26 mouse cellular contexts compared by ENCODE assay signal in the genomic region with DNA sequence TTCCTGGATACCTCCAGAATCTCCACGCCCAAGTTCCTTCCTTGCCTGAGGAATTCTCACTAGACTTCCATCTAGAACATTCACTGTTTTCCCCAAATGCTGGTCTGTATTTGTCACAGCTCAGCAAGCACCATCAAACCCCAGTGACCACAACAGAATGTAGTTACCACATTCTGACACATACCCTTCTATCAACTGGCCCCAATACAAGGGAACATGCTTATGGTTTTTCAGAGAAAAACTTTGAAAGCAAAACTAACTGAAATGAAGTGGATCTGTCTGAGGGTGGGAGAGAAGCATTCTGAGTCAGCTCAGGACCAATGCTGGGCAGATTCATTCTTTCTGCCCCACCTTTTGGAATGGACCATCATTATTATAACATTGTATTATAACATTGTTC.
DNase-seq lines count a peak whose midpoint lies in the region; ATAC-seq and TF ChIP-seq lines count a peak whose summit lies in the region.
"Had no signal": no experiment of that assay in that cellular context is flagged by ENCODE, and none has a peak within 500 bp of the region (broad histone marks: within the 10 kb centered on the region; RNA-seq: fewer than 3 reads in every experiment).

No protein-coding gene starts in this region.

- no peak overlapping the region for H3K4me2 ChIP-seq in lung, postnatal 0 days (replicated peaks; ENCODE audit: low read depth, low read length)
- no peak overlapping the region for H3K4me2 ChIP-seq in midbrain, embryonic 16.5 days (ENCODE audit: low read length)
- H3K4me2 ChIP-seq: forebrain, embryonic 12.5 days; heart, embryonic 12.5 days; hindbrain, embryonic 14.5 days; limb, embryonic 13.5 days; liver, embryonic 11.5 days; lung, embryonic 15.5 days; midbrain, embryonic 13.5 days; neural tube, embryonic 12.5 days had no signal

- H3K9ac ChIP-seq in lung, postnatal 0 days (replicated peaks; ENCODE audit: low read depth), result no peak overlapping the region
- no peak overlapping the region for H3K9ac ChIP-seq in midbrain, embryonic 16.5 days (ENCODE audit: low read depth, low read length)
- H3K9ac ChIP-seq: forebrain, embryonic 12.5 days; forebrain, postnatal 0 days; heart, embryonic 12.5 days; hindbrain, embryonic 14.5 days; limb, embryonic 13.5 days; lung, embryonic 15.5 days; midbrain, embryonic 13.5 days; neural tube, embryonic 12.5 days had no signal

- H3K27me3 ChIP-seq in lung, postnatal 0 days (replicated peaks; ENCODE audit: insufficient read depth, low read length), result no peaks in the 10 kb centered on the region
- H3K27me3 ChIP-seq in midbrain, embryonic 16.5 days (ENCODE audit: control insufficient read depth, insufficient read depth, low read depth, low read length), result no peaks in the 10 kb centered on the region
- H3K27me3 ChIP-seq: forebrain, embryonic 12.5 days; heart, embryonic 12.5 days; limb, embryonic 13.5 days; lung, embryonic 15.5 days; midbrain, embryonic 13.5 days; neural tube, embryonic 12.5 days had no signal

- WGBS in lung, postnatal 0 days, result 81% methylated on average over 1 of the region's 1 CpGs
- 94% methylated on average over 1 of the region's 1 CpGs for WGBS in midbrain, embryonic 16.5 days

- H3K4me3 ChIP-seq in lung, postnatal 0 days (ENCODE audit: low read depth, low read length), result no peak overlapping the region
- H3K4me3 ChIP-seq in midbrain, embryonic 16.5 days (ENCODE audit: low read depth, low read length), result no peak overlapping the region
- H3K4me3 ChIP-seq: forebrain, embryonic 12.5 days; heart, adult 2 months; heart, embryonic 12.5 days; left cerebral cortex, adult 2 months; limb, embryonic 13.5 days; lung, embryonic 15.5 days; midbrain, embryonic 13.5 days; neural tube, embryonic 12.5 days had no signal

- no peak for TF ChIP-seq CTCF in lung, postnatal 0 days (IDR thresholded peaks at IDR 0.05)

- no peaks in the 10 kb centered on the region for H3K36me3 ChIP-seq in lung, postnatal 0 days (ENCODE audit: insufficient read depth, low read length)
- H3K36me3 ChIP-seq in midbrain, embryonic 16.5 days (ENCODE audit: control insufficient read depth, insufficient read depth, low read length), result no peaks in the 10 kb centered on the region
- H3K36me3 ChIP-seq: forebrain, embryonic 12.5 days; heart, embryonic 12.5 days; limb, embryonic 13.5 days; lung, embryonic 15.5 days; midbrain, embryonic 13.5 days; neural tube, embryonic 12.5 days had no signal

- no peak overlapping the region for H3K27ac ChIP-seq in lung, postnatal 0 days (ENCODE audit: low read length)
- H3K27ac ChIP-seq in midbrain, embryonic 16.5 days (ENCODE audit: low read length), result no peak overlapping the region
- H3K27ac ChIP-seq: forebrain, embryonic 12.5 days; heart, adult 2 months; hindbrain, embryonic 14.5 days; left cerebral cortex, adult 2 months; limb, embryonic 13.5 days; lung, embryonic 15.5 days; midbrain, embryonic 13.5 days; neural tube, embryonic 12.5 days had no signal

- ATAC-seq in lung, postnatal 0 days, result no peak
- peak; percentile 9 for ATAC-seq in activated CD4-positive, CD25-positive, alpha-beta regulatory T cell, adult 4 months
- ATAC-seq in megakaryocyte progenitor cell, adult 5-6 weeks (replicated peaks; ENCODE audit: poor library complexity), result peak; percentile 15
- no peak for ATAC-seq in midbrain, embryonic 16.5 days
- ATAC-seq: forebrain, postnatal 0 days; inflammation-experienced regulatory T-cells, adult 6 months; midbrain, embryonic 13.5 days had no signal

- H3K9me3 ChIP-seq in lung, postnatal 0 days (ENCODE audit: low read length), result no peaks in the 10 kb centered on the region
- H3K9me3 ChIP-seq in midbrain, embryonic 16.5 days (replicated peaks; ENCODE audit: control insufficient read depth, low read length, poor library complexity, severe bottlenecking), result no peaks in the 10 kb centered on the region
- H3K9me3 ChIP-seq: forebrain, embryonic 12.5 days; heart, embryonic 12.5 days; limb, embryonic 13.5 days; lung, embryonic 15.5 days; midbrain, embryonic 13.5 days; neural tube, embryonic 12.5 days had no signal

- peaks cover 14% of the 10 kb centered on the region for H3K4me1 ChIP-seq in lung, postnatal 0 days (ENCODE audit: insufficient read depth, low read depth, low read length)
- H3K4me1 ChIP-seq in midbrain, embryonic 16.5 days (ENCODE audit: control insufficient read depth, insufficient read depth, low read length), result no peaks in the 10 kb centered on the region
- H3K4me1 ChIP-seq: neural tube, embryonic 12.5 days had no signal

- peak; percentile 4 for DNase-seq in lung, postnatal 0 days (ENCODE audit: low spot score)
- DNase-seq in lung, postnatal 25 days (ENCODE audit: low spot score), result no peak
- no peak for DNase-seq in ovary, adult 18-20 months (ENCODE audit: low spot score)
- DNase-seq in cerebellum, adult 8-10 months, result no peak
- DNase-seq: adrenal gland, postnatal 25 days; cerebellum, adult 2 months; cerebellum, postnatal 36 days; forebrain, postnatal 0 days; heart, adult 2 months; heart, postnatal 4 days; kidney, adult 11 months; kidney, postnatal 14 days; lung, postnatal 4 days had no signal

- TF ChIP-seq EP300 in lung, postnatal 0 days (IDR thresholded peaks at IDR 0.05), result no peak

Comparison
In these comparisons a context has a peak if more than half of its experiments do, and no peak if none do; other contexts are left out.
1. ATAC-seq: peak in activated CD4-positive, CD25-positive, alpha-beta regulatory T cell, adult 4 months (single experiment) and megakaryocyte progenitor cell, adult 5-6 weeks (single experiment); none in lung, postnatal 0 days (single experiment) and midbrain, embryonic 16.5 days (single experiment).